Mouse (Mus musculus): ENCODE measurements around the gene Hist1h3h. TPM values are rescaled to one million over a fixed set of nuclear protein-coding genes. Genes with fewer than 3 reads are reported as not detected.
"Not testable (repeated sequence)": the region's sequence is repeated elsewhere in the genome, so short reads cannot be mapped to it uniquely, and the experiment has no call there.

The Hist1h3h gene
- polyA plus RNA-seq, 1 experiment from 2014 or later = 16.8 TPM

GRCm38 (mm10) chr13:21722993-21723836 lies 5.8 kb downstream of the Hist1h3h start:
- no peaks in the 10 kb centered on the region for H3K27me3 ChIP-seq (ENCODE audit: control insufficient read depth, insufficient read depth, low read length)
- no peaks in the 10 kb centered on the region for H3K9me3 ChIP-seq (ENCODE audit: control insufficient read depth, low read length)
- peak overlapping the region; percentile 16; the same call in 1 of the 2 replicates for H3K9ac ChIP-seq (ENCODE audit: low read length)
- H3K27ac ChIP-seq (ENCODE audit: low read depth, low read length) = peak overlapping the region; percentile 96
- no peaks in the 10 kb centered on the region for H3K36me3 ChIP-seq (ENCODE audit: control insufficient read depth, insufficient read depth, low read length)
- peaks cover 6% of the 10 kb centered on the region; the same call in 1 of the 2 replicates for H3K4me1 ChIP-seq (replicated peaks; ENCODE audit: control insufficient read depth, insufficient read depth, low read length)
- peak overlapping the region; percentile 46; the same call in 1 of the 2 replicates for H3K4me2 ChIP-seq (ENCODE audit: low read depth, low read length, severe bottlenecking)
- ATAC-seq (replicated peaks; ENCODE audit: low FRiP score) = no peak
- no peak overlapping the region for H3K4me3 ChIP-seq (ENCODE audit: low read depth, low read length)
- DNase-seq (ENCODE audit: low spot score) = peak; percentile 65
- WGBS = 37% methylated on average over 5 of the region's 5 CpGs

GRCm38 (mm10) chr13:21727948-21728572 lies 10.6 kb downstream of the Hist1h3h start:
- Histone ChIP-seq H3K27me3 (ENCODE audit: control insufficient read depth, insufficient read depth, low read length) (no peaks in the 10 kb centered on the region), H3K4me2 (ENCODE audit: low read depth, low read length, severe bottlenecking) (no peak overlapping the region), H3K9ac (ENCODE audit: low read length) (no peak overlapping the region; the same call in 1 of the 2 replicates), H3K4me3 (ENCODE audit: low read depth, low read length) (no peak overlapping the region), H3K27ac (ENCODE audit: low read depth, low read length) (peak overlapping the region; percentile 33), H3K4me1 (replicated peaks; ENCODE audit: control insufficient read depth, insufficient read depth, low read length) (peaks cover 6% of the 10 kb centered on the region; the same call in 1 of the 2 replicates), H3K9me3 (ENCODE audit: control insufficient read depth, low read length) (no peaks in the 10 kb centered on the region), H3K36me3 (ENCODE audit: control insufficient read depth, insufficient read depth, low read length) (no peaks in the 10 kb centered on the region)
- ATAC-seq (replicated peaks; ENCODE audit: low FRiP score) (peak; percentile 65), DNase-seq (ENCODE audit: low spot score) (no peak)
- 20% methylated on average over 10 of the region's 11 CpGs for WGBS

GRCm38 (mm10) chr13:21729544-21729943 lies 12.1 kb downstream of the Hist1h3h start:
- Histone ChIP-seq H3K9ac (ENCODE audit: low read length) (no peak overlapping the region), H3K4me2 (ENCODE audit: low read depth, low read length, severe bottlenecking) (no peak overlapping the region), H3K36me3 (ENCODE audit: control insufficient read depth, insufficient read depth, low read length) (no peaks in the 10 kb centered on the region), H3K4me1 (replicated peaks; ENCODE audit: control insufficient read depth, insufficient read depth, low read length) (peaks cover 7% of the 10 kb centered on the region; the same call in 1 of the 2 replicates), H3K27ac (ENCODE audit: low read depth, low read length) (no peak overlapping the region), H3K27me3 (ENCODE audit: control insufficient read depth, insufficient read depth, low read length) (no peaks in the 10 kb centered on the region), H3K9me3 (ENCODE audit: control insufficient read depth, low read length) (no peaks in the 10 kb centered on the region), H3K4me3 (ENCODE audit: low read depth, low read length) (no peak overlapping the region)
- DNase-seq (ENCODE audit: low spot score) (no peak), ATAC-seq (replicated peaks; ENCODE audit: low FRiP score) (no peak)
- WGBS = 75% methylated on average over 1 of the region's 1 CpGs

GRCm38 (mm10) chr13:21733466-21733865 lies 16.0 kb downstream of the Hist1h3h start:
- peaks cover 2% of the 10 kb centered on the region; the same call in 1 of the 2 replicates for H3K4me1 ChIP-seq (replicated peaks; ENCODE audit: control insufficient read depth, insufficient read depth, low read length)
- peak; percentile 69 for DNase-seq (ENCODE audit: low spot score)
- H3K36me3 ChIP-seq (ENCODE audit: control insufficient read depth, insufficient read depth, low read length) = no peaks in the 10 kb centered on the region
- H3K4me3 ChIP-seq (ENCODE audit: low read depth, low read length) = no peak overlapping the region
- 64% methylated on average over 5 of the region's 5 CpGs for WGBS
- no peak overlapping the region for H3K4me2 ChIP-seq (ENCODE audit: low read depth, low read length, severe bottlenecking)
- H3K27ac ChIP-seq (ENCODE audit: low read depth, low read length) = peak overlapping the region; percentile 99
- peak; percentile 13 for ATAC-seq (replicated peaks; ENCODE audit: low FRiP score)
- H3K9me3 ChIP-seq (ENCODE audit: control insufficient read depth, low read length) = no peaks in the 10 kb centered on the region
- H3K27me3 ChIP-seq (ENCODE audit: control insufficient read depth, insufficient read depth, low read length) = no peaks in the 10 kb centered on the region
- H3K9ac ChIP-seq (ENCODE audit: low read length) = peak overlapping the region; percentile 84; the same call in 1 of the 2 replicates

GRCm38 (mm10) chr13:21734010-21734905 lies 16.8 kb downstream of the Hist1h3h start:
- Histone ChIP-seq H3K4me2 (ENCODE audit: low read depth, low read length, severe bottlenecking) (peak overlapping the region; percentile 63), H3K36me3 (ENCODE audit: control insufficient read depth, insufficient read depth, low read length) (no peaks in the 10 kb centered on the region), H3K9ac (ENCODE audit: low read length) (peak overlapping the region; percentile 84), H3K4me1 (replicated peaks; ENCODE audit: control insufficient read depth, insufficient read depth, low read length) (peaks cover 2% of the 10 kb centered on the region; the same call in 1 of the 2 replicates), H3K27me3 (ENCODE audit: control insufficient read depth, insufficient read depth, low read length) (no peaks in the 10 kb centered on the region), H3K4me3 (ENCODE audit: low read depth, low read length) (peak overlapping the region; percentile 52), H3K27ac (ENCODE audit: low read depth, low read length) (peak overlapping the region; percentile 99), H3K9me3 (ENCODE audit: control insufficient read depth, low read length) (no peaks in the 10 kb centered on the region)
- under 1% methylated on average over 21 of the region's 21 CpGs for WGBS
- peak; percentile 84 for DNase-seq (ENCODE audit: low spot score)
- peak; percentile 84 for ATAC-seq (replicated peaks; ENCODE audit: low FRiP score)

GRCm38 (mm10) chr13:21734906-21735767 lies 17.7 kb downstream of the Hist1h3h start, which contains the start of gene Hist1h4j:
TSS of gene Hist1h4j (plus strand) at chr13:21735064.
- peak within 1 kb of the TSS; percentile 99 for H3K27ac ChIP-seq (ENCODE audit: low read depth, low read length)
- peak within 1 kb of the TSS; percentile 63 for H3K4me2 ChIP-seq (ENCODE audit: low read depth, low read length, severe bottlenecking)
- H3K4me3 ChIP-seq (ENCODE audit: low read depth, low read length) = peak within 1 kb of the TSS; percentile 52
- H3K9me3 ChIP-seq (ENCODE audit: control insufficient read depth, low read length); H3K27me3 ChIP-seq (ENCODE audit: control insufficient read depth, insufficient read depth, low read length); H3K4me1 ChIP-seq (replicated peaks; ENCODE audit: control insufficient read depth, insufficient read depth, low read length); H3K36me3 ChIP-seq (ENCODE audit: control insufficient read depth, insufficient read depth, low read length): not testable (repeated sequence)
- ATAC-seq (replicated peaks; ENCODE audit: low FRiP score) = peak; percentile 93
- DNase-seq (ENCODE audit: low spot score) = peak; percentile 98
- WGBS = under 1% methylated on average over 42 of the region's 56 CpGs
- H3K9ac ChIP-seq (ENCODE audit: low read length) = peak within 1 kb of the TSS; percentile 84

- no peaks in the 10 kb centered on the region for H3K4me1 ChIP-seq (replicated peaks; ENCODE audit: control insufficient read depth, insufficient read depth, low read length)
- no peak overlapping the region for H3K27ac ChIP-seq (ENCODE audit: low read depth, low read length)
- no peaks in the 10 kb centered on the region for H3K9me3 ChIP-seq (ENCODE audit: control insufficient read depth, low read length)
- no peaks in the 10 kb centered on the region; the same call in 1 of the 2 replicates for H3K36me3 ChIP-seq (ENCODE audit: control insufficient read depth, insufficient read depth, low read length)
- H3K4me2 ChIP-seq (ENCODE audit: low read depth, low read length, severe bottlenecking) = no peak overlapping the region
- no peak for DNase-seq (ENCODE audit: low spot score)
- whole genome bisulfite sequencing = 97% methylated on average over 1 of the region's 1 CpGs
- H3K27me3 ChIP-seq (ENCODE audit: control insufficient read depth, insufficient read depth, low read length) = no peaks in the 10 kb centered on the region
- H3K9ac ChIP-seq (ENCODE audit: low read length) = no peak overlapping the region
- no peak for ATAC-seq (replicated peaks; ENCODE audit: low FRiP score)
- no peak overlapping the region for H3K4me3 ChIP-seq (ENCODE audit: low read depth, low read length)
Measured at GRCm38 (mm10) chr13:21745006-21745405, 27.5 kb downstream of the Hist1h3h start.

Data from forebrain, embryonic 11.5 days (tissue).